Mouse (Mus musculus): Measurements from ENCODE around the gene Chchd2.

Chchd2 gene

DNA sequence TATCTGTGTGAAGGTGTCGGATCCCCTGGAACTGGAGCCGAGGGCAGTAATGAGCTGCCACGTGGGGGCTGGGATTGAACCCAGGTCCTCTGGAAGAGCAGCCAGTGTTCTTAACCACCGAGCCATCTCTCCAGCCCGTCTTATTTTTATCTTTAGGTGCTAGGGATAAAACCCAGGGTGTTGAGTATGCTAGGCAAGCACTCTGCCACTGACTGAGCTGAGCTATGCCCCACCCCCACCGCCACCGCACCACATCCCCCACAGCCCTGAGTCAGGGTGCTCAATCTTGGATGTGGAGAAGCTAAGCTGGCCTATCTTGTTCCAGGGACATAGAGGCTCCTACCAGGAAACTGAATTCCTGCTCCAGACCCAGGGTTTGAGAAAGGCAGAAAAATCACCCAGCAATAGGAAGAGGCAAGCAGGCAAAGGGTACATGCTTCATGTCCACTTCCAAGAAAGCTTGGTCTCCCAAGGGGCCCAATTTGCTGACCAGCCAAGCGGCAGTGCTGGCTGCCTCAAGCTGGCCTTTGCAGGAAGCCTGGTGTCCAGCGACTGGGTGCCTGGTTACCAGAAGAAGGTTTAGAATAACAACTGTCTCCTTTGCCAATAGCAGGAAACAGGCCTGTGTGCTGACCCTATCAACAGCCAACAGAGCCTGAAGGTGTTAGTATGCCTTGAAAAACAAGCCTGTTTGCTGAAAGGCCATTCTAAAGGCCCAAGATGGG is 9.4 kb downstream of the Chchd2 start:
- peak; percentile 23 to 52 for DNase-seq

DNA sequence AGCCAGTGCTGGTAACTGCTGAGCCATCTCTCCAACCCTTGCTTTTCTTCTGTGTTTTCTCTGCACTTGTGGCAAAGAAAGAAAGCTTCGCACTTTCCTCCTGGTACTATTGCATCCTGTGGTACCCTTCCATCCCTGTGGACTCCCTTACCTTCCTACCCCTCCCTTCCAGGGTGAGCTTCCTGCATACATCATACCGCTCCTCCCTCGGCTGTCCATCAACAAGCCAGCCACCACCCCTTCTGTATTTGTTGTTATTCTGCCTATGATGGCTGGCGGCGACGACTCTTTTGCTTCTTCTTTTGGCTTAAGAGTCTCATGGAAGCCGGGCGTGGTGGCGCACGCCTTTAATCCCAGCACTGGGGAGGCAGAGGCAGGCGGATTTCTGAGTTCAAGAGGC is 12.2 kb downstream of the Chchd2 start:
- DNase-seq: no peak

DNA sequence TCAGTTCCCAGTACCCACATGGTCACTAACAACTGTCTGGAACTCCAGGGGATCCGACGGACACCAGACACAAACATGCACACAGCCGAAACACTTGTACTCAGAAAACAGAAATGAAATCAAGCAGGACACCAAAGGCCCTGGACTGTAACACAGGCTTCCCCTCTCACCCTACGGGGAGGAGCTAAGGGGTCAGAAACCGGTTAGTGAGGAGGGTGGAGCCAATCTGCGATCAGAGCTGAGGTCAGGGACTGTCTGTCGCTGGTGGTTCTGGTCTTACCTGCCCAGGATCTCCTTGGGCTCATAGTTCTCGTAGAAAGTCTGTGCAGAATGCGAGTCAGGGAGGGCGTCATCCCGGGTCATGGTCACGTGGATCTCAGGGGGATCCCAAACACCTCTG is 13.3 kb downstream of the Chchd2 start:
- no peak for DNase-seq

DNA sequence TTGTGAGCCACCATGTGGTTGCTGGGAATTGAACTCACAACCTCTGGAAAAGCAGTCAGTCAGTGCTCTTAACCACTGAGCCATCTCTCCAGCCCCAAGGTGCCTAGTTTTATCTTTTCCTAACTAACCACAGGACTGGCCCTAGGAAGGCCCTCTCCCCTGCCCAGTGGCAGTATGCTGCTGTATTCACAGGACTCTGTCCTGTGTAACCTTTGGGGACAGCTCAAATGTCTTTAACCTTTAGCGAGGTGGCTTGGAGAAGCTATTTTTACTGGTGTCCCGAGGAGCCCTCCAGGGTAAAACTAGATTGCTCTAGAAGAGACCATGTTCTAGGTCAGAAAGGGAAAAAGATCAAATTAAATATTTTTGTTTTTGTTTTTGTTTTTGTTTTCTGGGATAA is 16.0 kb downstream of the Chchd2 start:
- DNase-seq: no peak

DNA sequence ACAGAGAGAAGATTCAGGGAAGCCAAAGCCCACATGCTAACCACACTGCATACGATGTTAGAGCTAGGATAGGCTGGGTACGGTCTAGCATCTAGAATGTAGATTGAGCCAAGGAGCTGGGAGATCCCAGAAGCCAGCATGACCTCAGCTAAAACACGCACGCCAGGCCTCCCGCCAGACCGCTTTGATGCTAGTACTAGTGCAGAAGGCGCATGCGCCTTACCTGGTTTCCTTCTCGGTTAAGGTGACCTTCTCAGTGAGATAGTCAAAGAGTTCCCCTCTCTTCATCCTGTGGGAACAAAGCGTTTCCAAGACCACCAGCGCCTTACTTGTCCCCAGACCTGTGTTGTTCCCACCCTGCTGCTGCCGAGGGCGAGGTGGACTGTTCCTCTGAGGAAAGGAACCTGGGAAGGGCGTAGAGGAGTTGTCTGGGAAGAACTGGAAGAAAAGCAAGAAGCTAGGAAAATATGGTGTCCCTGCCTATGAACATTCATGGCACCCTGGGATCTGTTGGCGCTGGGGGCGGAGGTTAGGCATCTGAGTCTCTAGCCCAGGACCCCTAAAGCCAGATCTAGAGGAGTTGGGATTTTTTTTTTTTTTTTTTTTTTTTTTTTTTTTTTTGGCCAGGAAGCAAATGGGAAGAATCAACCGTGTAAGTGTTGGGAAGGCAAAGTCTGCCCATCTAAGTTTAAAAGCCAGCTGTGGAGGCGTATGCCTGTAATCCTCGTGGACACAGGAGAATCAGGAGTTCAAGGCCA is 17.9 kb downstream of the Chchd2 start:
- DNase-seq: no peak

DNA sequence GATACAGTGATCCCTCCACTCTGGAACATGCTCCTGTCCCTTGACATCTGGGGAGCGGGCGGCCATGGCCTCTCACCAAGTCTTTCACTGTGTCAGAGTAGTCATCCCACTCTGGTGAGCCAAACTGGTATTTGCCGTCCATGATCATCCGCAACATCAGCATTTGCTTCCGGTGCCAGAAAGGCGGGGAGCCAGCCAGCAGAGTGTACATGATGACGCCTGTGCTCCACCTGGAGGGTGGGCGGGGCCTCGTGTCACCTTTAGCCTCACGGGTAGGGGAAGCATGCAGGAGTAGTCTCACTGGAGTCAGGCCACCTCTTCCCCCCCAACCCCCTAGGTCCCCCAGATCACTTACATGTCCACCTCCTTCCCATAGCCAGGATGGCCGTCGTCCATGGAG is 21.4 kb downstream of the Chchd2 start:
- DNase-seq: no peak

DNA sequence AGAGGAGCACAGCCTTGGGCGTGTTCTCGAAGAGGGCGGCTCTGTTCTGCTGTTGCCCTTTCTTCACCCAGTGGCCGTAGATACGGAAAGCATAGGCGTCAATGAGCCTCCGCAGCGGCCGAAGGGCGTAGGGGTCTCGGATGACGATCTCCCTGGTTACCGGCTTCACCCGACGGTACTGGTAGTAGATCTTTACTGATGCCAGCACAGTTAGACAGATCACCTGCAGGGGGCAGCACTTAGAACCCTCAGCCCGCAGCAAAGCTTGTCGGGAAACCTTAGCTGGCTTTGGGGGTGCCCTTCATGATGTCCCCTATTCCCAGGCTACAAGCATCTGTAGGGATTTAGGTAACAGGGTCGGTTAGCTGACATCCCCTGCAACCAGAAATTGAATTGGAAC is 22.8 kb downstream of the Chchd2 start:
- peak; percentile 66 to 74 for DNase-seq

DNA sequence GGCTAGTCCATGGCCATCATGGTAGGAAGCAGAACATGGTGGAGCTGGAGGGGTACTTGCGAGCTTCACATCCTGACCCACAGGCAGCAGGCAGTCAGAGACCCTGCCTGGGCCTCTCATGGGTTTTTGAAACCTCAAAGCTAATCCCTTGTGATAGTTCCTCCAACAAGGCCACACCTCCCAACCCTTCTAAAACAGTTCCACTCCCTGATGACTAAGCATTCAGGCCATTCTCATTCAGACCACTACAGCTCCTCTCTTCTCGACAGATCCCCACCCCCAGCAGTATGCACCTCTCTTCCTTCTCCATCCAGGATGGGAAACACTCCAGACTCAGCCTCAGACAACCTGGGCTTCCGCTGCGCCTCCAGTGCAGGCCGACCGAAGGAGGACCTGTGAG is 24.9 kb downstream of the Chchd2 start:
- no peak for DNase-seq

DNA sequence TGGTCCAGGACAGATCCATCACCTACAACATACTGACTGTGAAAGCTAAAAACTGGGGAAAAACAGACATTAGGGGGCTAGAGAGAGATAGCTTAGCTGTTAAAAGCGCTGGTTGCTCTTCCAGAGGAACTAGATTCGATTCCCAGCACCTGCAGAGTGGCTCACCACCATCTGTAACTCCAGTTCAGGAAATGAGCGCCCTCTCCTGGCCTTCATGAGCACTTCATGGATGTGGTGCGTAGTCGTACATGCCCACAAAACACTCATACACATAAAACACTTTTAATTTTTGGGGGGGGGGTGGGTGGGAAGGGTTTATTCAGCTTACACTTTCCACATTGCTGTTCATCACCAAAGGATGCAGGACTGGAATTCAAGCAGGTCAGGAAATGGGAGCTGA is 30.9 kb downstream of the Chchd2 start:
- DNase-seq: no peak

DNA sequence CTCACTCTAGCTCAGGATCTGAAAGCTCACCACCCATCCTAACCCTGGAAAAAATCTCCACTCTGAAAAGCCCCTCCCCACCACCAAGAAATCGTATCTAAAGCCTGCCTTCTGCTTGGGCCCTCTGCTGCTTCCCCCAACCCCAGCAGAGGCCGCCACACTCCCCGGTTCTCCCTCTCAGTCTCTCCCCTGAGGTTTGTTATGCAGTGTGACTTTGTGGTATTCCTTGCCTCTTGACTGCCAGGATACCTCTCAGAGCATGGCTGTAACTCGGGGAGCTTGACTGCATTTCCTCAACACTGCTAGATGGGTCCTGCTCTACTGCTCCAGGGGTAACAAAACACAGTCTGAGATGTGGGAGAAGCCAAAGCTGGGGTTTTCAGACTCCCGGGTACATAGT is 32.1 kb downstream of the Chchd2 start:
- no peak for DNase-seq

DNA sequence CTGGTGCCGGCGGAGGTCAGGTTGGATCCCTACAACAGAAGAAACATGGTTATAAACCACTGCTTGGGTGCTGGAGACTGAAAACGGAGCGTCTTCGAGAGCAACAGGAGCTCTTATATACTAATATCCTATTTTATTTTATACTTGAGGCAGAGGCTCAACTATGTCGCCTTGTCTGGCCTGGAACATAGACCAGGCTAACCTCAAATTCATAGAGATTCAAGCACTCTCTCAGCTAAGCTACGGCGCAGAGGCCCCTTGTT is 39.8 kb downstream of the Chchd2 start:
- peak in 1 of 2 experiments; percentile 34 for DNase-seq

DNA sequence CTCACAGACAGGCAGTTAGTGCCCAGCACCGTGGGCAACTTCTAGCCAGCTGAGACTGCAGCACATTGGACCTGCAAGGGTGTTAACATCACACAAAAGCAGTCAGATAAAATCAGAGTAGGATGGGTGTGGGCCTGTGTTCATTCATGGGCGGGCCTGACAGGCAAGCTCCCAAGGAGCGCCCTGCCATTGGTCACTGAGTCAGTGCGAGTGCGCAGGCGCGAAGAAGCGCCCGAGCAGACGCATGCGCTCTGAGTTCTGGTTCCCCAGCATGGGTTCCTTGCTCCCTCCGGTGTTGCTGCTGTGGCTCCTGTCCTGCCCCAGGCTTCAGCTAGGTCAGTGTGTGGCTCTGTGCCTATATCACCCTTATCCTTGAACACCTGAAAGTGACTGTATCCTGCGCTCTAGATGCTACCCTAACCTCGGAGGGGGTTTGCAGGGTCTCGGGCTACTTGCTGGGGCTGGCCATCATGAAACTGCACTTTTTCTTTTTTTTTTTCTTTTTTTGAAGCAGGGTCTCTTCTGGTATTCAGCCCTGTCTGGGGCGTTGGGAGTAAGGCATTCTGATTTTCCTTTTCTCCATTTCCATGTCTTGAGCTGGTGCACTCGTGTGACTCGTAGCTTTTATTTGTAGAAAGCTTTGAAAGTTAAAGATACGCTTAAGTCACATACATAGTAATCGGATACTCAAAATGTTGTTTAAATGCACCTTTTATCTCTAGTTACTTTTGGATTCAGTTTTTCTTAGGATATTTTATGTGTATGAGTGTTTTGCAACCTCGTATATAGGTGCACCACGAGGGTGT is 40.3 kb downstream of the Chchd2 start, which contains the start of gene Sumf2:
Gene Sumf2, plus strand, starts transcription at position 235 of the 806 bp plus-strand sequence.
- peak; percentile 96 to 97 for DNase-seq

DNA sequence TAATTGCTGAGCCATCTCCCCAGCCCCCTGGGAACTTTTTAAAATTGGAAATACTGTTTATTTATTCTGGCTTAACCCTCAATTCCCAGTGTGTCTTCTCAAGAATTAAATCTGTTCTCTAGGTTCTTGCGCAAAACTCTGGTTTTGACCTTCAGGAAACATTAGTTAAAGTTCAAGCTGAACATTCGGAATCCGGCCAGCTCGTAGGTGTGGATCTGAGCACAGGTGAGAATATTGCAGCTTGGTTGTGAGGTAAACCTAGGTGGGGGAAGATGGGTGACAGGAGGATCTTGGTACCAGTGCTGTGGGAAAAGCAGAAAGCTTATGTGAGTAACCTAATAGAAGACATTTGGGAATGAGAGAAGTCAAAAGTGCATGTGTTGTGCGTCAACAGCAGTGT is 42.4 kb downstream of the Chchd2 start:
- no peak for DNase-seq
